Mouse (Mus musculus): ENCODE measurements around the gene Bnipl. TPM values are rescaled to one million over a fixed set of nuclear protein-coding genes. Genes with fewer than 3 reads are reported as not detected.
A peak's percentile ranks its signal among the peaks of the same experiment; 100 is the strongest.

The Bnipl gene
- total RNA-seq, 2 experiments from 2014 or later = not detected

GRCm38 (mm10) chr3:95241498-95241897 lies 9.5 kb downstream of the Bnipl start, which contains the start of gene Gm128:
Gene Gm128 (minus strand): TSS chr3:95241598.
- DNase-seq (ENCODE audit: low spot score) = no peak
- intact Hi-C loops (cut with DNase I) = no loop called here

- intact Hi-C loops (cut with DNase I) = no loop called here
- DNase-seq (ENCODE audit: low spot score) = no peak
Observed at GRCm38 (mm10) chr3:95240900-95241299, 10.1 kb downstream of the Bnipl start.

DNA sequence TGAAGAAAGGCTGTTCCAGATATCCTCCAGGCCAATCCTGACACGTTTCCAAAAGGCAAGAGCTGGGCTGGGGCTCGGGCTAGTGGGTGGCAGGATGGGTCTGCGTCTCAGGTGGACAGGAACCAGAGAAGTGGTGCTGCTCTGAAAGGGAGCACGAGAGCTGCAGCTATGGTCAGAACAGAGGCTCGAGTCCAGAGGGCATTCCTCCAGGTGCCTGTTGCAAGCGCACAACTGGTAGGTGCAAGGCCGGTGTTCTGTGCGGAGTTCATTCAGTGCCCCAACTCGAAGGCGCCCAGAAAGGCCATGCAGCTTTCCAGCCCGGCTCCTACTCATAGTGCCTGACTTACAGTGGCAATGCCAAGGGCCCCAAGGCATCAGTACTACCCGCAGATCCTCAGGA lies 11.0 kb downstream of the Bnipl start:
- intact Hi-C loops (cut with DNase I) = no loop called here
- DNase-seq (ENCODE audit: low spot score) = no peak

DNA sequence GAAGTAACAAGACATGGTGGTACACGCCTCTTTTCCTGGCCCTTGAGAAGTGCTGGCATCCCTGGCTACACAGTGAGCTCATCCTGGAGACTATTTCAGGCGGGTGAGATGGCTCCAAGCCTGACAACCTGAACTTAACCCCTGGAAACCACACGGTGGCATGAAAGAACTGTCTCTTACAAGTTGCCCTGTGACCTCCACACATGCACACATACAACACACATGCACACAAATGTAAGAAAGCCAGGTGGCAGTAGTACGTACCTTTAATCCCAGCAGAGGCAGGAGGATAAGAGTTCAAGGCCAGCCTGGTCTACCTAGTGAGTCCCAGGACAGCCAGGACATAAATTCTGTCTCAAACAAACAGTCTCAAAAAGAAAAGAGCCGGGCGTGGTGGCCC lies 12.0 kb downstream of the Bnipl start:
- DNase-seq (ENCODE audit: low spot score) = no peak
- intact Hi-C loops (cut with DNase I) = no loop called here

DNA sequence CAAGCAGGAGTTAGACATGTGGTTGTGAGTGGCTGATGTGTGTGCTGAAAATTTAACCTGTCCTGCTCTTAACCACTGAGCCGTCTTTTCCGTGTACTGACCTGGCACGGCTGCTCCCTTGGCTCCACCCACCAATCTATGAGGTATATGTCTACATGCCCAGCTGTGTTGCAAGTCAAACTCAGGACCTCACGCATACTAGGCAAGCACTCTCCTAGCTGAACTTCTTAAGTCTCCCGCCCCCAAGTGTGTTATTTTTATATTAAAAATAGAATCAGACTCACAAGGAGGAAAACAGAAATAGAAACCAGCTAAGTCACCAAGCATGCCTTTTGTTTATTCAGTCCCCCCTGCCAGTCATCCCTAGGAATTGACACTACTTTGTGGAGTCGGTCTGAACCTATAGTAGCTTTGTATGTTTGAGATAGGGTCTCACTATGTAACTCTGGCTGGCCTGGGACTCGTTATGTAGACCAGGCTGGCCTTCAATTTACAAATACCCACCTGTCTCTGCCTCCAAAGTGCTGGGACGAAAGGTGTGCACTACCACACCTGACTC lies 13.4 kb downstream of the Bnipl start:
- DNase-seq (ENCODE audit: low spot score) = no peak
- intact Hi-C loops (cut with DNase I) = no loop called here

GRCm38 (mm10) chr3:95235386-95236301 lies 15.3 kb downstream of the Bnipl start:
- DNase-seq (ENCODE audit: low spot score) = no peak
- intact Hi-C loops (cut with DNase I) = no loop called here

DNA sequence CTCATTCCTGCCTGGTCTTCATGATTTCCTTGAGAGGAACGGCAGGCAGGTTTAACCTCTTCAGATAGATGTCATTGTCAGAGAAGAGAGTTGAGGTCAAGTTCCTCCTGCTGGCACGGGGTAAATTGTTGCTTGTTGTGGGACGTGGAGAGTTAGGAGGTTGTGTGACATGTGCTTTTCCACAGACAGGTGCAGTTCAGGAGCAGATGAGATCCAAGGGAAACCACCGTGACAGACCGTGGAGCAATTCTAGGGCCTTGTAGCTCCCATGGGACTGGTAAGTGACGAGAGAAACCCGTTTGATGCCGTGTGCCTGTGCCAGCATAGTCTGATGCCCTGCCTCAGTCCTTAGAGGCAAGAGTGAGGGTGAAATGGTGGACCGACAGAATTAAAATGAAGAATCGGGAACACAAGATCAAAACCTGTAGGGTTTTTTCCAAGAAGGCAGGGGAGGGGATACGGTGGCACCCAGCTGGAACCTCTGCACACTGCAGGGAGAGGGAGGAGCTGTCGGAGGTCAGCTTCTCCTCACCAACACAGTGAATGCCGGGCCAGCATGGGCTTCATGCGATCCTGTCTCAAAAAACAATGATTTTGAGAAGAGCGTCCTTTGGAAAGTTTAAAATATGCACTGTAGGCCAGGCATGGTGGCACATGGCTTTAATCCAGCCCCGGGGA lies 17.6 kb downstream of the Bnipl start:
- intact Hi-C loops (cut with DNase I) = no loop called here
- DNase-seq (ENCODE audit: low spot score) = no peak

DNA sequence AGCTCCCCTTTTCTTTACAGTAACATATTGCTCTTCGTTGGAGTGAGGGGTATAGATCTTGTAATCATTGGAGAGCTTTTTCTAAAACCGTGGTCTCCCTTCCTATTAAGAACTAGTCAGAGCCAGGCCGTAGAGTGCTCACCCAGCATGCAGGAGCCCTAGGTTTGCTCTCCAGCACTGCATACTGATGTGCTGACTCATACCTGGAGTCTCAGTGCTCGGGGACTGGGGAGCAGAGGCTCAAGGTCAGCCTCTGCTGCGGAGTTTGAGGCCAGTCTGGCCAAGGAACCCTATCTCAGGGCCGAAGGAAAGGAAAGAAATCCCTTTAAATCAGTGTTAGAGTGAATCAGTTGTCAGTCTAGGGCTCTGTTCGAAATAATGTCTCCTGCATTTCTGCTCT lies 18.2 kb downstream of the Bnipl start:
- DNase-seq (ENCODE audit: low spot score) = no peak
- intact Hi-C loops (cut with DNase I) = no loop called here

DNA sequence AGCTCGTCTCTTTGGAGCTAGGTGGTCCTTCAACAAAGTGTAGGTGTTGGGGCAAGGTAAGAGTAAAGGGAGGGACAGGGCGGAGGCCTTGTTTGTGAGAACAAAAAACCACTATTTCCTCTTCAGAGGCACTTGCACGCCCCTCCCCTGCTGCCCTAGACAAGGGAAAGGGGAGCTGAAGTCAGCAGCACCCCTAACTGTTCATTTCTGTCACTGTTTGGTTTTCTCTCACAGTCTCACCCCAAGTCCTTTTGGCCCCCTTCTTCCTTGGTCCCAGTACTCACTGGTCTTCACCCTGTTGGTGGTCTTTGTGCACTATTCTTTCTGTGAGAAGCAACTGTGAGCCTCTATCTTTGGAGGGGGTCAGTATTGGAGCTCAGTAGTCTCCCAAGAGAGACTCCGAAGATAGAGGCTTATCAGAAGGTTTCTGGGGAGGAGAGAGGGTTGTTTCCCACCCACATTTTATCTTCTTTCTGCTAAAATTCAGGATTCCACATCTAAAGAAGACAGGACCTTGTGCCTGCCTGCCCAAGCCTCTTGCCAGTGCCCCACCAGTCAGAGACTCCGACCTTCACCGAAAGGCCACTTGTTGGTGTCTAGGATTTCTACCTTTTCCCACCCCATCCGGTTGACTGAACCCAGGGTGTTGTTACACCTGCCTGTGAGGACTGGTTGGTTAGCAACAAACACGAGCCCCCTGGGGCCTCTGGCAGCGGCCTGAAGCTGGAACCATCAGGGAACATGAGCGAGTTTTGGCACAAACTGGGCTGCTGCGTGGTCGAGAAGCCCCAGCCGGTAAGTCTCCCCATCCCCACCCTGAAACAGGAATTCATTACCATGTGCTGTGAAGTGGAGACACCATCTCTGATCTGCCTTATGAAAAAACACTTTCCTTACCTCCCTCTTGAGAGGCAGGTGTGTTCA lies 19.4 kb downstream of the Bnipl start, which contains the start of gene Mllt11:
Gene Mllt11 (minus strand): TSS at position 874 of the 924 bp plus-strand sequence.
- intact Hi-C loops (cut with DNase I) = no loop called here
- no peak for DNase-seq (ENCODE audit: low spot score)

DNA sequence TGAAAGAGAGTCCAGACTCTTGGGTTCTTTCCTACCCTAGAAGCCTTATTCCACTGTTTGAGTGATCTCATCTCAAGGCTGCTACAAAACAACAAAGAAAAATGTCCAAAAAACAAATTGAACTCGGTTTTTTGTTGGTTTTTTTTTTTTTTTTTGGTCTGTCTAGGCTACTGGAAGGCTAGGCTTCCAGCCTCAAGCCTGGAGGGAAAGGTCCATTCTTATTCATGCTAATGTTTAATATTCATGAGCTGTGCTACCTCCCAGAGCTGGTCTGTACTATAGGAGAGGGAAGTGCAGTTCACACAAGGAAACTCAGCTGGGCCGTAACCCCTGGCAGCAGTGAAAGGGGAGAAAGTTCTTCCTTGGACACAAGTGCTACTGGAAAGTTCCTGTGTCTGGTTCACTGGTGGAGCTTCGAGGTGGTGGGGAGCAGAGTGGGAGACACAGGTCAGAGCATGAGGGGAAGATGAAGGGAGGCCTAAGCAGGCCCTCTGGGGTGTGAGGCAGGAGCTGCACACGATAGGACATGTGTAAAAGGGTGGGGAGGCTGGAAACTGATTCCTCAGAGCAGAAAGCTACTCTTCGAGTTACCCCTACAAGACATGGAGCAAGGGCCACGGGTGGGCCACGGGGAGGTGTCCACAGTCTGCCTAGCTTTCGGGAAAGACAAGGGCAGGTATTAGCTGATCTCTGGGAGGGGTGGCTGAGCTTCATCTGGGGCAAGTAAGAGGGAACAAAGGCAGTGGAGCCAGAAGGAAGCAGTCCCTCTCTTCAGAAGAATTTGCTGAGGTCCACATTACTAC lies 20.3 kb downstream of the Bnipl start:
- no peak for DNase-seq (ENCODE audit: low spot score)
- intact Hi-C loops (cut with DNase I) = no loop called here

DNA sequence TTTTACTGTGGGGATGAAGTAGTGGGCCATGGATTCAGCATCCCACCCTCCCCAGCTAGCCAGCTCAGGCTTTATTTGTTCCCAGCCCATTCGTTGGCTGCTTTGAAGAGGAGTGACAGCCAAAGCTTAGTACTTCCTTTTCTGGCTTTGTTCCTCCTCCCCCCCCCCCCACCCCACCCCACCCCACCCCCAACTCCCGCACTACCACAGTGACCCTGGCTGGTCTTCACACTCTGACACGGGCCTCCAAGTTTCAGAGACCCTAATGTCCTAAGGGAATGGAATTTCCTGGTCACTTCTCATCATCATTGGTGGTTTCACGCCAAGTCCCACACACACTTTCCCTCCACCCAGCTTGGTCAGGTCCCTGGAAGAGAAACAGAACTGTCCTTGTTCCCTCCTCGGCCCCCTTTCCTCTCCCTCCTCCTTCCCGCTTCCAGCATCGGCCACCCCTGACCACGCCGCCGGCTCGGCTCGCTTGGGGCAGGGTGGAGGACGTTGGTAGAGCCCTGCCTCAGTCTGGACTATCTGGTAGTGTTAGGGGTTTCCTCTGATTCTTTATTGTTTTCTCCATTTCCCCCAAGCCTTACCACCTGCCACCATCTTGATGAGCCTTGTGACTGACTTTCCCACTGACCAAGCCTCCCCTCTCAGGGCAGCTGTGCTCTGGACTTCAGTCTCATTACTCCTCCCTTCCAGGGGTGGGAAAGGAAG lies 21.1 kb downstream of the Bnipl start:
- DNase-seq (ENCODE audit: low spot score) = peak; percentile 66
- intact Hi-C loops (cut with DNase I) = no loop called here

DNA sequence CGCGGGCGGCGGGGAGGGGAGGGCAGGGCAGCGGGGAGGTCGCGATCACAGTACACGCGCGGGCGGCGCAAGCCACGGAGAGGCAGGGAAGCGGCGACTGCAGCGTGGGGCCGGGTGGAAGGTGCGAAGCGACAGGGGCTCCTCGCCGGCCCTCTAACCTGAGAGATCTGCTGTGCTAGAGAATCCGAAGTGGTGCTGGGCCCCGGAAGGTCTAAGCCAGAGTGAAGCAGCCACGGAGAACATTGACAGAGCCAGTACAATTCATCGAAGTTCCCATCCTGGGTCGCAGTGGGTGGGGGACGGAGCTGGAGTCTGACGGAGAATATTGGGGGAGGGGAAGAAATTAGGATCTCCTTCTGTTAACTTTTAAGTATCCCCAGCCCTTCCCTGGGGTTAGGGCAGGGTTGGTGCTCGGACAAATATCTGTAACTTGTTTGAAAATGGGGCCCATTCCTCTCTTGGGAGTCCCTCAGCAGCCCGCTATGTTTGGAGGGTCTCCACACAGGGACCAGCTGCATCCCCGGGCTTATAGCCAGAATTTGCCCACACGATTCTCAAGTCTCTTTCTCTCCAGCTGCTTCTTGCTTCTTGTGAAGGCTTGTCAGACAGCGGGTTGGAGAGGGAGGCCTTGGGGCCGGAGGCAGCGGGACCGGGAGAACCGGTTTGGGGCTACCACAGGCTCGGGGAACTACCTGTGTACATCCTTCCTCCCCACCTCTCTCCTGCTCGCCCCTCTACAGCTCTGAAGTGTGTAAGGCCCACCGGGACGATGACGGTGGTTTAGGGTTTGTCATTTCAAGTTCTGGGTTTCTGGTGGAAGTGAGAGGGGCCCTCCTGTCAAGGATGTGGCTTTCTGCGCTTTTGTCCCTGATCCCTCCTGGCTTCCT lies 21.9 kb downstream of the Bnipl start:
- DNase-seq (ENCODE audit: low spot score) = no peak
- intact Hi-C loops (cut with DNase I) = loop anchor here (1.0 kb wide), 1 partner anchor 12 kb away; the partner anchor contains the start of gene Gabpb2

DNA sequence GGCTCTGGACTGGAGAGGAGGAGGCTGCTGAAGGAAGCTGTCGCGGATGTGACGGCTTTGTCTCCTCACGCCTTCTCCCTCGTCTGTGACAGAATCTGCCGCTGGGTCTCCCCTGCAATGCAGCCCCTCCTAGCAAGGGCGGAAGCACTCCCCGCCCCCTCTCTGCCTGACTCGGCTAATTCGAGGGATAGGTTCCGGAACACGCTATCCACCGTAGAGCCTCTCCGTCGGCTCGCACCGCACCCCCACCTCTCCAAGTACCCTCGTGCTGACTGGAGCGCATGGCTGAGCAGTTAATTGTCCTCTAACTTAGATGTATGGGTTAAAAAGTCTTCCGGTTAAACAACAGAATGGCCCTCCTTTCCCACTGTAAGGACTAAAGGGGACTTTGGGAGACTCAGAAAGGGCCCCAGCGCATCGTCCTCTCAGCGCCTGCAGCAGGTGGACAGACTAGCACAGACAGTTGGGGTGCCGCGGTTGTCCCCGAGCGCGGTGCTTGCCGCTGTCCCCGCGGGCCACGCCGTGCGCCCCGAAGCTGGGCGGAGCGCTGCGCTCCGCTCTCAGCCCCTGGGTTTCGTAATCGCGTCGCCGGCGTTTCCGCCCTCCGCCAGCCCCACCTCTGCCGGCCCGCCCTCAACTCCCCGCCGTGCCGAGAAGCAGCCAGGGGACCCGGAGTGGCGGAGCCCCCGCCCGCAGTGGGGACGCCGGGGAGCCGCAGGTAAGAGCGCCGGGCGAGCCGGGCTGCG lies 22.7 kb downstream of the Bnipl start, which contains the start of gene Cdc42se1:
Gene Cdc42se1 (plus strand): TSS at position 585 of the 746 bp plus-strand sequence.
- peak; percentile 83 for DNase-seq (ENCODE audit: low spot score)
- intact Hi-C loops (cut with DNase I) = loop anchor here (1.0 kb wide), 1 partner anchor 11 kb away; the partner anchor contains the start of gene Gabpb2

GRCm38 (mm10) chr3:95227214-95227613 lies 23.8 kb downstream of the Bnipl start:
- intact Hi-C loops (cut with DNase I) = no loop called here
- no peak for DNase-seq (ENCODE audit: low spot score)

GRCm38 (mm10) chr3:95224295-95224694 lies 26.7 kb downstream of the Bnipl start:
- intact Hi-C loops (cut with DNase I) = no loop called here
- no peak for DNase-seq (ENCODE audit: low spot score)

GRCm38 (mm10) chr3:95223041-95223440 lies 28.0 kb downstream of the Bnipl start:
- DNase-seq (ENCODE audit: low spot score) = no peak
- intact Hi-C loops (cut with DNase I) = no loop called here
